Mouse (Mus musculus) cerebellum, adult 2 months (tissue): Measurements from ENCODE around the gene Fabp6.

Source experiments
- CTCF ChIP-seq: fragments of 200-500 bp; IDR thresholded peaks from 2 replicates; pipeline ENCODE4 v1.5.1; 2011; ENCODE audit warnings: low read depth, mild to moderate bottlenecking, control low read depth, low read length, moderate library complexity, borderline replicate concordance; ENCODE audit not compliant: insufficient read depth
- POLR2A ChIP-seq: fragments of 200-500 bp; IDR thresholded peaks from 2 replicates; pipeline ENCODE4 v1.6.1; 2011; ENCODE audit warnings: low read length, control low read depth, borderline replicate concordance; ENCODE audit not compliant: insufficient read depth

- no peak for TF ChIP-seq CTCF
- TF ChIP-seq POLR2A, result no peak
Observed at GRCm38 (mm10) chr11:43610662-43611033, 9.3 kb upstream of the Fabp6 start.
